Mouse (Mus musculus): ENCODE measurements around the gene Clip3.

DNA sequence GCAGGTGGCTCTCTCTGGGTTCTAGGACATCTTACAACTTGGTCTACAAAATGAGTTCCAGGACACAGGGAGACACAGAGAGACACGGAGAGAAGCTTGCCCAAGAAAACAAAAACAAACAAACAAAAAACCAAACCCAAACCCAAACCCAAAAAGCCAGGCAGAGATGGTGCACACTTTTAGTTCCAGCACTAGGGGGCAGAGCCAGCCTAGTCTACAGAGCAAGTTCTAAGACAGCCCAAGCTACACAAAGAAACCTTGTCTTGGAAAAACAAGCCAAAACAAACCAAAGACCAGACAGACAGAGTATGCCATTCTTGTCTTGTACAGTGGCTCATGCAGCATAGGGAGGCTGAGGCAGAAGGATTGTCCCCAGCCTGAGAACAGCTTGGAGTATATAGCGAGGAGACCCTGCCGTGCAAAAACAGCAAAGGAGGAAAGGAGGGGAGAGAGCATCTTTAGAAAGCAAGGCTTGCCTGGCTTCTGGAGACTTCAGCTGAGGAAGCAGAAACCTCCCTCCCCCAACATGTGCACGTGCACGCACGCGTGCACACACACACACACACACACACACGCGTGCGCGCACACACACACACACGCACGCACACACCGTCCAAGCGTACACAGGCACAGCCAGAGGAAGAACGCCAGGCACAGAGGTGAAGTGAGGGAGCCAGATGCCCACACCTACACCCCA, 14.7 kb downstream of the Clip3 start:
- TF ChIP-seq POLR2A (IDR thresholded peaks at IDR 0.05; ENCODE audit: insufficient read depth, low read depth, low read length) (no peak), CTCF (IDR thresholded peaks at IDR 0.05; ENCODE audit: insufficient read depth, low read depth, low read length) (no peak)

Data from olfactory bulb, adult 2 months (tissue).